Mouse (Mus musculus) thymus, adult 2 months (tissue): ENCODE data around the gene Zfp462. TPM values are rescaled to one million over a fixed set of nuclear protein-coding genes. Genes with fewer than 3 reads are reported as not detected.

Experiments used
- DNase-seq: peaks from one replicate; pipeline ENCODE4 v3.0.0; 2021
- H3K27ac ChIP-seq: fragments of 200-500 bp; 2 replicates; pipeline ENCODE4 v1.5.1; 2012; ENCODE audit warnings: low read length, control low read depth; ENCODE audit not compliant: control insufficient read depth, insufficient read depth
- H3K27me3 ChIP-seq: fragments of 200-500 bp; 2 replicates; pipeline ENCODE4 v1.6.1; 2012; ENCODE audit warnings: mild to moderate bottlenecking, low read length, moderate library complexity, mixed read lengths; ENCODE audit not compliant: control insufficient read depth, insufficient read depth
- H3K36me3 ChIP-seq: fragments of 200-500 bp; 2 replicates; pipeline ENCODE4 v1.6.1; 2012; ENCODE audit warnings: mild to moderate bottlenecking, low read length, moderate library complexity; ENCODE audit not compliant: control insufficient read depth, insufficient read depth
- H3K4me1 ChIP-seq: fragments of 200-500 bp; replicated peaks from 2 replicates; pipeline ENCODE4 v1.6.1; 2012; ENCODE audit warnings: low read length; ENCODE audit not compliant: control insufficient read depth, insufficient read depth
- H3K4me3 ChIP-seq: fragments of 200-500 bp; 2 replicates; pipeline ENCODE4 v1.5.1; 2012; ENCODE audit warnings: mild to moderate bottlenecking, low read length, control low read depth, moderate library complexity; ENCODE audit not compliant: control insufficient read depth, insufficient read depth
- CTCF ChIP-seq: fragments of 200-500 bp; IDR thresholded peaks from 2 replicates; pipeline ENCODE4 v1.5.1; 2012; ENCODE audit warnings: mild to moderate bottlenecking, control low read depth, low read length, moderate library complexity, borderline replicate concordance; ENCODE audit not compliant: control insufficient read depth, poor library complexity, insufficient read depth; ENCODE audit errors: extremely low read depth
- POLR2A ChIP-seq: fragments of 200-500 bp; IDR thresholded peaks from 2 replicates; pipeline ENCODE4 v1.6.1; 2012; ENCODE audit warnings: mild to moderate bottlenecking, low read length, control low read depth, moderate library complexity; ENCODE audit not compliant: control insufficient read depth, poor library complexity, insufficient read depth; ENCODE audit errors: extremely low read depth
- WGBS: fragments of 180-500 bp; shearing (Covaris S2); methylation state at CpG from one replicate; pipeline ENCODE4 v1.1.7; 2018; 5-methylcytosine and 5-hydroxymethylcytosine counted together
- polyA plus RNA-seq: library from polyadenylated mRNA; depleted of rRNA; stranded (reverse); fragments of >200 nt; gene quantifications from 2 replicates; pipeline ENCODE4 v1.2.3, GENCODE M21; 2012

The Zfp462 gene
- polyA plus RNA-seq, 1 experiment = 1.9 TPM

DNA sequence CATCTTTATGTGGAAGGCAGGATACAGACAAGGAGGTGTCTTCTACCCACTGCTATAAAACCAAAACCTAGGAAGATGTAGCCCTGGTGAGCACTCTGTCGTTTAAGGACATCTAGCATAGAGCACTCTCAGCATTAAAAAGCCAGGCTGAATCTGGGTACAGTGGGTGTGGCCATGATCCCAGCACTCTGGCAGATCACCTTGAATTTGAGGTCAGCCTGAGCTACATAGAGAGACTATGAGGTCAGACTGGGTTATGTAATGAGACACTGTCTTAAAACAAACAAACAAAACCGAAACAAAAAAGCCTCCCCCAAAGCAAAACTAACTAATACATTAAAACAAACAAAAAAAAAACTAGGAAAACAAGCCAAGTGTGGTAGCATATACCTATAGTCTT lies 176.3 kb downstream of the Zfp462 start:
- Histone ChIP-seq H3K4me1 (no peaks in the 10 kb centered on the region), H3K27me3 (no peaks in the 10 kb centered on the region), H3K4me3 (no peak overlapping the region), H3K36me3 (no peaks in the 10 kb centered on the region), H3K27ac (no peak overlapping the region)
- TF ChIP-seq CTCF (no peak), POLR2A (no peak)
- DNase-seq = no peak
- WGBS = 75% methylated on average over 2 of the region's 2 CpGs

DNA sequence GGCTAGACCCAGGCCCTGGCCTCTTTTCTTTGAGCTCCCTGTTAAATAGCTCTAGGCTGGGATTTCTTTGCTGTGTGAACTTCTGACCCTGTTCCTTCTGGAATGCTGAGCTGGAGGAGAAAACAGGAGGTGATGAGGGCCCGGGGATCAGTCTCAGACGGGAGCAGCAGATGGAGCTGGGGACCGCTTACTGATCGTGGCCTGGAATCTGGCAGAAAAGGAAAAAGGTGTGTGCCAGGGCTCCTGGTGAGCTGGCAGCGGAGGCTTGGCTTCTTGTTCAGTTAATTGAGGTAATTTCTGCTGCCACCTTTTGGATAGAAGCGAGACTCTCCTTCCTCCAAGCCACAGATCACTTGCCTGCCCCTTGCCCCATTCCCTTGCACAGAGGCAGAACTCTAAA lies 177.1 kb downstream of the Zfp462 start:
- WGBS = 83% methylated on average over 6 of the region's 6 CpGs
- no peaks in the 10 kb centered on the region for H3K36me3 ChIP-seq
- no peak for DNase-seq
- no peak overlapping the region for H3K27ac ChIP-seq
- no peaks in the 10 kb centered on the region for H3K4me1 ChIP-seq
- no peaks in the 10 kb centered on the region for H3K27me3 ChIP-seq
- TF ChIP-seq CTCF = no peak
- no peak for TF ChIP-seq POLR2A
- no peak overlapping the region for H3K4me3 ChIP-seq

DNA sequence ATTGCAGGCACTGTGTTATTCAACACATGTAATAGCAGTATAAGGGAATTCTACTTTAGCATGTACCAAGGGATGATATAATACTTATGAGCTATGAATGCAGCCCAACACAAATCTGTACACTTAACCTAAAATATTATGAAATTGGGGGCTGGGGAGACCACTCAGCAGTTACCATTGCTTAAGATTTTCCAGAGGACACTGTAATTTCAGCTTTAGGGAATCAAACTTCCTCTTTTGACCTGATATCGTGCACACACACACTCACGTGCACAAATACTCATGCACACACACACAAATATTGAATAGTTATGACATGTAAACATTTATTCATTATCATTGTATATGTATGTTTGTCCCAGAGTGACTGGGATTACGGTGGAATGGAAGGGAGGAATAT lies 179.3 kb downstream of the Zfp462 start:
- Histone ChIP-seq H3K27me3 (no peaks in the 10 kb centered on the region), H3K27ac (no peak overlapping the region), H3K4me1 (no peaks in the 10 kb centered on the region), H3K36me3 (no peaks in the 10 kb centered on the region), H3K4me3 (no peak overlapping the region)
- 63% methylated on average over 3 of the region's 3 CpGs for WGBS
- TF ChIP-seq CTCF = no peak
- no peak for TF ChIP-seq POLR2A
- no peak for DNase-seq

DNA sequence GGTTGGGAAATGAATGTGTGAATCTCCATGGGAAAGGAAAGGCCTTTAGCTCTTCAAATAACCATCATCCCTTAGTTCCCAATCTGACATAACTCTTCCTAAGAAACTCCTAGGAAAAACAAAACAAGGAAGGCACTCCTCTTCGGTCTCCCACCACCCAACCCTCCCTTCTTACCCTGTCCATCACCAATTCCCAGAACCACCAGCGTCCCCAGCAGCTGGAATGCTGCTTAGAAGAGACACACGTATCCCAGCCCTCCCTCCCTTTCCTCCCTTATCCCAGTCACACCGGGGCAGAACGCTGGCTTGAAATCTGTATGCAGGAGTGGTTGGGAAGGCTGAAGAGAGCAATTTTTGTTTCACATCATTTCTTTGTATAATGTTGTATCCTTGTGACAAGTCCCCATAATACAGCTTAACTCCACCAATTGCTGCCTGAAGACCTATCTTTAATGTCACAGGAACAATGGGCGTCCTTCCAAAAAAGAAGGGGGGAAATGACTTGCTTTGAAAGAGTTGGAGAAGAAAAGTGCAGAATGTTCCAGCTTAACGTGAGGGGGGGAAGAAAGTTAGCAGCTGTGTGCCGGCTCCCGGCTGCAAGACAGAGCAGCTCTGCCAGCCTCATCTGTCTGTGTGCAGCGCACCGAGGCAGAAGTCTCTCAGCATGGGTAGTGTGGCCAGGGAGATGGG lies 180.3 kb downstream of the Zfp462 start:
- H3K36me3 ChIP-seq = no peaks in the 10 kb centered on the region
- H3K27me3 ChIP-seq = no peaks in the 10 kb centered on the region
- H3K4me3 ChIP-seq = no peak overlapping the region
- H3K4me1 ChIP-seq = no peaks in the 10 kb centered on the region
- 80% methylated on average over 11 of the region's 11 CpGs for WGBS
- no peak overlapping the region for H3K27ac ChIP-seq
- DNase-seq = no peak
- TF ChIP-seq CTCF (no peak), POLR2A (no peak)

DNA sequence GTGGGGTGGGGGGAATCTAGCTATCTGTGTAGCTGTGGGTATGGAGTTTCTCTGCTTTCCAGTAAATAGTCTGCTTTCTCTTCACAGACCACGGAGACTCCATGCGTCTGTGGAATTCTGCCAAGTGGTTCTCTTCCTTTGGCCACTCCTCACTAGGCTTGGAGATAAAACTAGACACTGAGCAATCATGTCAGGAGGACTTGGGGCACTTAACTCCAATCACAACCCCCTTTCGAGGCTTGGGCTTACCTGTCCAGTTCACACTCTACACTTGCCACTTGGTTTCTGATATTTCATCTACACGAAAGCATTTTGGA lies 180.8 kb downstream of the Zfp462 start:
- Histone ChIP-seq H3K27ac (no peak overlapping the region), H3K4me1 (no peaks in the 10 kb centered on the region), H3K4me3 (no peak overlapping the region), H3K27me3 (no peaks in the 10 kb centered on the region), H3K36me3 (no peaks in the 10 kb centered on the region)
- TF ChIP-seq POLR2A (no peak), CTCF (no peak)
- 84% methylated on average over 4 of the region's 4 CpGs for WGBS
- no peak for DNase-seq

DNA sequence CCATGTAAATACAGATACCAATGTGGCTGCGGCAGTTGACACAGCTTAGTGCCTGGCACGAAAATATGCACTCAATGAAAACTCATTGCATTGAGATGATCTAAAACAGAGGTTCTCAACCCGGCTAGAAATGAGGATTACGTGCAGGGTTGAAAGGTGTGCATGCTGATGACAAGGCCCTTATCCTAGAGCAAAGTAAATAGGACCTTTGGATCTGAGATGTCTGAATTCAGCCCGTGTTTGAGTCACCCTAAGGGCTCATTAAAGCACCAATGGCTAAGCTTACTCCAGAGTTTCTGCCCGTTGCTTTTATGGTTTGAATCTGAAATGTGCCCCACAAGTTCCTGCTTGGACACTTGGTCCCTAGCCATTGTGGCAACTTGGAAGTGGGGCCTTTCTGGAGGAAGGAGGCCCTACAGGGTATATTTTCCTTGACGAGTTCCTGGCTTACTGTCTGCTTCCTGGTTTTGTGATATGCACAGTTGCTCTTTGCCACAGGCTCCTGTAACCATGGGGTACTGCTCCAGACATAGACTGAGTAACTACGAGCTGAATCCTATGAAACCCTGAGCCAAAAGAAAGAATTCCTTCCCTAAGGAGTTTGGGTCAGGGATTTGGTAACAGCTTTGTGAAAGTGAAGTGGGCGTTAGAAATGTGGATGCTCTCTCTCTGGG lies 182.5 kb downstream of the Zfp462 start:
- Histone ChIP-seq H3K4me3 (no peak overlapping the region), H3K27me3 (no peaks in the 10 kb centered on the region), H3K4me1 (no peaks in the 10 kb centered on the region), H3K36me3 (no peaks in the 10 kb centered on the region), H3K27ac (no peak overlapping the region)
- WGBS = 87% methylated on average over 9 of the region's 9 CpGs
- TF ChIP-seq CTCF (no peak), POLR2A (no peak)
- DNase-seq = no peak

GRCm38 (mm10) chr4:55128088-55128835 lies 183.4 kb downstream of the Zfp462 start:
- H3K27ac ChIP-seq = no peak overlapping the region
- H3K4me3 ChIP-seq = no peak overlapping the region
- DNase-seq = no peak
- H3K36me3 ChIP-seq = no peaks in the 10 kb centered on the region
- TF ChIP-seq POLR2A (no peak), CTCF (no peak)
- H3K4me1 ChIP-seq = no peaks in the 10 kb centered on the region
- H3K27me3 ChIP-seq = no peaks in the 10 kb centered on the region
- 92% methylated on average over 13 of the region's 13 CpGs for WGBS
